Mouse (Mus musculus) CH12.LX (cell line): ENCODE data around the gene Mad2l2.

Experiments
- CHD2 ChIP-seq: IDR thresholded peaks from 2 replicates; pipeline ENCODE4 v1.6.1; 2011; ENCODE audit warnings: low read length, improper control_type of control experiment
- CTCF ChIP-seq, 2 experiments: IDR thresholded peaks in 1 of 2; conservative IDR thresholded peaks in 1 of 2; 2 replicates each; pipeline ENCODE4 v1.5.1; 2011 to 2012; ENCODE audit warnings: low read depth in 2 of 2, low read length in 2 of 2, improper control_type of control experiment in 1 of 2, inconsistent platforms in 1 of 2, mild to moderate bottlenecking in 1 of 2, moderate library complexity in 1 of 2
- E2F4 ChIP-seq: IDR thresholded peaks from 2 replicates; pipeline ENCODE4 v1.6.1; 2011; ENCODE audit warnings: low read depth, low read length, improper control_type of control experiment; ENCODE audit not compliant: insufficient replicate concordance
- EP300 ChIP-seq: IDR thresholded peaks from 2 replicates; pipeline ENCODE4 v1.6.1; 2011; ENCODE audit warnings: low read length, improper control_type of control experiment
- HCFC1 ChIP-seq: IDR thresholded peaks from 2 replicates; pipeline ENCODE4 v1.6.1; 2012; ENCODE audit warnings: low read depth, mild to moderate bottlenecking, inconsistent platforms, low read length, improper control_type of control experiment
- MAFK ChIP-seq: IDR thresholded peaks from 2 replicates; pipeline ENCODE4 v1.6.1; 2011; ENCODE audit warnings: low read length, improper control_type of control experiment; ENCODE audit not compliant: insufficient replicate concordance
- MAX ChIP-seq: IDR thresholded peaks from 2 replicates; pipeline ENCODE4 v1.6.1; 2011; ENCODE audit warnings: low read length, improper control_type of control experiment
- MYC ChIP-seq: IDR thresholded peaks from 2 replicates; pipeline ENCODE4 v1.6.1; 2011; ENCODE audit warnings: low read depth, mild to moderate bottlenecking, improper control_type of control experiment, low read length
- POLR2A ChIP-seq: IDR thresholded peaks from 2 replicates; pipeline ENCODE4 v1.6.1; 2011; ENCODE audit warnings: low read depth, mild to moderate bottlenecking, improper control_type of control experiment, low read length
- POLR2AphosphoS2 ChIP-seq: IDR thresholded peaks from 2 replicates; pipeline ENCODE4 v1.6.1; 2011; ENCODE audit warnings: low read depth, low read length, improper control_type of control experiment
- TCF12 ChIP-seq: IDR thresholded peaks from 2 replicates; pipeline ENCODE4 v1.6.1; 2014; ENCODE audit warnings: low read depth, mild to moderate bottlenecking, inconsistent platforms, low read length, improper control_type of control experiment
- USF1 ChIP-seq: IDR thresholded peaks from 2 replicates; pipeline ENCODE4 v1.6.1; 2014; ENCODE audit warnings: low read depth, mild to moderate bottlenecking, inconsistent platforms, low read length, improper control_type of control experiment
- USF2 ChIP-seq: conservative IDR thresholded peaks from 2 replicates; pipeline ENCODE4 v1.6.1; 2011; ENCODE audit warnings: low read depth, low read length, improper control_type of control experiment

GRCm38 (mm10) chr4:148158436-148159348 lies 28.5 kb downstream of the Mad2l2 start:
- TF ChIP-seq POLR2A (no peak), CTCF (conservative IDR thresholded peaks at IDR 0.05 in 1 of 2, IDR thresholded peaks at IDR 0.05 in 1 of 2; ENCODE audit: low read depth in 2 of 2, low read length in 2 of 2) (no peak), E2F4 (no peak), EP300 (no peak), MAX (no peak), HCFC1 (no peak), TCF12 (no peak), CHD2 (no peak), USF2 (no peak), POLR2AphosphoS2 (no peak), MAFK (no peak), USF1 (no peak), MYC (no peak)
